Mouse (Mus musculus) left cerebral cortex, adult 18-20 months (tissue): Measurements from ENCODE around the gene Zmynd19. TPM values are rescaled to one million over a fixed set of nuclear protein-coding genes. Genes with fewer than 3 reads are reported as not detected.
"Not testable (repeated sequence)": the region's sequence is repeated elsewhere in the genome, so short reads cannot be mapped to it uniquely, and the experiment has no call there.

Experiments used
- DNase-seq, 2 experiments: peaks; one replicate each; pipeline ENCODE4 v3.0.0; 2021 to 2022; ENCODE audit warnings: low spot score in 2 of 2, mixed read lengths in 1 of 2
- total RNA-seq, 2 experiments: library from RNA; stranded (reverse); gene quantifications; 2 replicates each; pipeline ENCODE4 v1.2.3; 2021

Zmynd19 gene
- total RNA-seq, 2 experiments from 2014 or later = 40.0 to 41.6 TPM

DNA sequence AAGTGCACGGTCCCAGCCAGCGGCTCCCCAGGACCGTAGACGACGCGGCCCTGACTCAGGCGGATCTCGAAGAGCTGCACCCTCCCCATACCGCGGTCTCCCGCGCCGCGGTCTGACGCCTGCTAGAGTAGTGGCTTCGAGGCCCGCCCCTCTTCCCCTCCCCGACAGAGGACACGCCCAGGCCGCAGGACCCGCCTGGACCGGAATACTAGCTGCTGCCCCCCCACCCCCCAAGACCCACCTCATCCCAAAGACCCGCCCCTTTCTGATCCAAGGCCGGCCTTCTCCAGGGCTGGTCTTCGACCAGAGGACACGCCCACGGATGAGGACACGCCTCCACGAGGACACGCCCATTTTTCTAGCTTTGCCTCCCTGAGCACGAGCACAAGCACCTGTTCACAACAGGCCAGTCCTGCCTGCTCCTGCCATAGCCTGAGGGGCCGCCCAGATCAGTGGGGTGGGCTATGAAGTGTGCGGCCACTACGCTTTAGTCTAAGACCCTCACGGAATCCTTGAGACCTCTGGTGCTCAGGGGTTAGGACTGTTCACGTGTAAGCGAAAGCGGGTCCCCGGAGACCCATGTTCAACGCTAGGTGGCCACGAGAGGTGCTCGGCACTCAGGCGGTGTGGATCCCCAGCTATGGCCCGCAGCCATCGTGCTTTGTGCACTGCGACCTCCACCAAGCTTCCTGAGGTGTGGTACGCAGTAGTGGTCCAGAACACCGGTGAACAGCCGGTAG, 14.4 kb upstream of the Zmynd19 start, which contains the start of gene Arrdc1:
TSS of gene Arrdc1 (minus strand) at position 196 of the 740 bp plus-strand sequence.
- peak; percentile 81 to 82 for DNase-seq

DNA sequence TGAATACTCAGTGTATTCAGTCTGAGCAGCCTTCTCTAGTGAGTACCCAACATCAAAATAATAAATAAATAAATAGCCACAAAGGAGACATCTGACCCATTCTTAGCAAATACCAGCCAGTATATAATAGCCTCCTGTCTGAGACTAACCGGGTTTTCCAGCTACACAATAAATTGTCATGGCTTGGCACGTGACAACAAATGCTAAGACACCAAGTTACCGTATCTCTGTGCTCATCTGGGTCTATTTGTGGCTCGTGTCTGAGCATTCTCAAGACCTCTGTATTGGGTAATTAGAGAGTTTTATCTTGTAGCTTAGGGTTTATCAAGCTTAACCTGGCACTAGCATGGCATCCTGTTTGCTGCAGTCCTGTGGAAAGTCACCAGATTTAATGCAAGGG, 7.5 kb upstream of the Zmynd19 start:
- no peak for DNase-seq

DNA sequence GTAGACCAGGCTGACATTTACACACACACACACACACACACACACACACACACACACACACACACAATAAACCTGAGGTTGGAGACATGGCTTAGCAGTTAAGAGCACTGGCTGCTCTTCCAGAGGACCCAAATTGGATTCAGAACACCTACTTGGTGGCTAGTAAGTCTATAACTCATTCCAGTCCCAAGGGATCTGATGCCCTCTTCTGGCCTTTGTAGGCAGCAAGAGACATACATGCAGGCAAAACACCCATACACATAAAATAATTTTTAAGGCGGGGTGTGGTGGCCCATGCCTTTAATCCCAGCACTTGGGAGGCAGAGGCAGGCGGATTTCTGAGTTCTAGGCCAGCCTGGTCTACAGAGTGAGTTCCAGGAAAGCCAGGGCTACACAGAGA, 5.3 kb upstream of the Zmynd19 start:
- DNase-seq = not testable (repeated sequence)

DNA sequence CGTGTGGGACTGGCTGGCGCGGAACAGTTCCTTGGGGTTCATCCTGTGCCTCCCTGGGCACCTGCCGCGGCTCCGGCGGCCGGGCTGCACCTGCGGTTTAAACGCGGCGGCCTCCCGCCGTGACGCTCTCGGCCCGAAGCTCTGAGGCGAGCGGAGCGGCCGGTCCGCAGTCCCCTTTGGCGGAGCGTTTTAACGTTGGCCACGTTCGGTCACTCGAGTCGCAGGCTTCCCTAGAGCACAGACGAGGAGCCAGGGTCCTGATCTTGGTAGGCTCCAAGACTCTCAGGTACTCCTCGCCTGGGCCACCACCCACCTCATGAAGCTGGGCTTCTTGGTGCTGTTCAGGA, 570 bp downstream of the Zmynd19 start:
- no peak for DNase-seq

DNA sequence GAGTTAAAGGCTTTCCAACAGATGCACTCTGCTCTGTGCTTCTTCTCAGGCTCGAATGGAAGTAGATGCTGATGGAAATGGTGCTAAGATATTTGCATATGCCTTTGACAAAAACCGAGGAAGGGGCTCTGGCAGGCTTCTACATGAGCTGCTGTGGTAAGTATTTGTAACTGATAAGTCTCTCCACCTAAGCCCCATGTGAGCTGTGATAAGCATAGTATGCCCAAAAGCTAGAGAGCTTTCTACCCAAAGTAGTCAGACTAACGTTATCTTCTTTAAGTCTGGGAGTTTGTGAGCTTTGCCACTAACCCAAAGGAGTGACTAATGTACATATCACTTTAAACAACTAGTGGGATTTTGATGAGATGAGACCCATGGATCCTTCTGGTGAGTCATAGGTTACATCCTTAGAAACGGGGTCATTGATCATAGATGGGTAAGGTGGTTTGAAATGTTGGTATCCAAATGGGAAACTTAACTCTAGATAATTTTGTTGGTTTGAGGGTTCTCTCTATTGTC, 3.0 kb downstream of the Zmynd19 start:
- DNase-seq = no peak

DNA sequence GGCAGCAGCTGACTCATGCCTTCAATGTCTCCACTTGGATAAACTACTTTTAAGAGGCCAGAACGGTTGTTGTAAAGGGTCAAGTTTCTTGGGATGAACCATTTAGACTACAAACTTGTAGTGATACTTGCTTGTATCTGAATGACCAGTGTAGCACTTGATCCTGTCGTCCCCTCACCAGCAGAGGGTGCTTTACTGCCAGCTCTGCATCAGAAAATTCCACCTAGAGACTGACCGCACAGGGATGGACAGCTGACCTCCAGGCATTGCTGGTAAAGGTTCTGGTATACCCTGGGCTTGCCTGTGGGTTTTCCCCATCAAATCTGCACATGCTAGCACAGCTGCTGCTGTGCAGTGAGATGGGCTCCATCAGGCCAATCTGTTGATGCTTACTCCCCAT, 11.3 kb downstream of the Zmynd19 start:
- no peak for DNase-seq

DNA sequence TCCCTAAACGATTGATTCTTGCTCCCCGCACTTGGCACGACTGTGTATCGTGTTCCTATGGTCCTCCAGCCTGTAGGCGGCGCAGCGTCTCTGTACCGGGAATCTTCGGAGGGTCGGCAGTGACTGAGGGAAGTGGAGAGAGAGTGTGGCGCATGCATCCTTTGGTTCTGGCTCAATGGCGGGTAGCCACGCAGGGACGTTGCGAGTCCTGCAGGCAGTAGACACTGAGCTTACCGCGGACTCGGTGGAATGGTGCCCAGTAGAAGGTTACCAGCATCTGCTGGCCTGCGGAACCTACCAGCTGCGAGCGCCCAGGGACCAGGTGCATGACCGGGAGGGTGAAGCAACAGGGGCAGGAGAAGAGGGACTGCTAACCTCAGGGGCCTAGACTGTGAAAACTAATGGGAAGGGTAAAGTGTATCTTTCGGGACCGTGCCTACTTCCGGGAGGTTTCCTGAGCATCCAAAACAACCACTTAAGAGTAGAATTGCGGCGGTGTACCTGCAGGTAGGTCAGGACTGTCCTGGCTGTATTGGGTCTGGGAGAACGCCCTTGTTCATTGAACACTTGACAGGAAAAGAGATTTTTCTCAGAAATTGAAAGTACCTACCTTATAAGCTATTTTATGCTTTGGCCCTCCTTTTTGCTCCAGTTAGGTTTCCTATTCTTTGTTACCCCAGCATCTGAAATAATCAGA, 12.9 kb downstream of the Zmynd19 start, which contains the start of gene Dph7:
TSS of gene Dph7 (plus strand) at position 97 of the 697 bp plus-strand sequence.
- DNase-seq = peak; percentile 93

DNA sequence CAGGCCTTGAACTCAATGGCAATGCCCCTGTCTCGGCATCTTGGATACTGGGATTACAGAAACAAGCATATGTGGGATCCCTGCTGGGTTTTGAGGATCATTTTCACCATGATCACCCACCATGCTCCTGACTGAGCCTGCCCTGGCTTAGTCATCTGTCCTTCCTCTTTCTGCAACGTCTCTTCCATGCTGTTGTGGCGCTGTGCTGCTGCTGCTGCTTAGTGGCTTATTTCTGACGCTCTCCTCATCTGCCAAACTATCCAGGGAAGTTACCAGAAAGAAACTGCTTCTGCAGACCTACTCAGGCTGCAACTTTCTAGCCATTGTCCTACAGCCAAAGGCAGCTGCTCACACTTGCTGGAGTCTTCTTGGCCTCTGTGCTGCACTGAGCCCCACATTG, 20.8 kb downstream of the Zmynd19 start:
- DNase-seq = no peak

DNA sequence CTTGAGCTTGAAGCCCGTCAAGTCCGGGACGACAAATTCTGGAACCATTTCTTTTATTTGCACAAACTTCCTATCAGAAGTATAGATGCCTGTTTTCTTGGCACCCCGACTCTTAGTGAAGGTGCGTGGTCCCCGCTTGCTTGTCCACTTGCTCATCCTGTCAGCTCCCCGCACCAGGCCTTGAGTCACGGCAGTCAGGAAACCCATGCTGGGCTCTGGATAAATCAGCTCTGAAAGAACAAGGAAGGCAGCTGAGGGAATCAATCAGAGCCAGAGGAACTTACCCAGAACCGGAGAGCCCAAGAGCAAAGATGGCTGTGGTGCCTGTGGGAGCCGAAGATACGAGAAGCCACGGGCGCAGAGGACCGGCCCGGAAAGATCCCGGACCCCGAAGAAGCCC, 24.9 kb downstream of the Zmynd19 start:
- peak in 1 of 2 experiments; percentile 26 for DNase-seq

DNA sequence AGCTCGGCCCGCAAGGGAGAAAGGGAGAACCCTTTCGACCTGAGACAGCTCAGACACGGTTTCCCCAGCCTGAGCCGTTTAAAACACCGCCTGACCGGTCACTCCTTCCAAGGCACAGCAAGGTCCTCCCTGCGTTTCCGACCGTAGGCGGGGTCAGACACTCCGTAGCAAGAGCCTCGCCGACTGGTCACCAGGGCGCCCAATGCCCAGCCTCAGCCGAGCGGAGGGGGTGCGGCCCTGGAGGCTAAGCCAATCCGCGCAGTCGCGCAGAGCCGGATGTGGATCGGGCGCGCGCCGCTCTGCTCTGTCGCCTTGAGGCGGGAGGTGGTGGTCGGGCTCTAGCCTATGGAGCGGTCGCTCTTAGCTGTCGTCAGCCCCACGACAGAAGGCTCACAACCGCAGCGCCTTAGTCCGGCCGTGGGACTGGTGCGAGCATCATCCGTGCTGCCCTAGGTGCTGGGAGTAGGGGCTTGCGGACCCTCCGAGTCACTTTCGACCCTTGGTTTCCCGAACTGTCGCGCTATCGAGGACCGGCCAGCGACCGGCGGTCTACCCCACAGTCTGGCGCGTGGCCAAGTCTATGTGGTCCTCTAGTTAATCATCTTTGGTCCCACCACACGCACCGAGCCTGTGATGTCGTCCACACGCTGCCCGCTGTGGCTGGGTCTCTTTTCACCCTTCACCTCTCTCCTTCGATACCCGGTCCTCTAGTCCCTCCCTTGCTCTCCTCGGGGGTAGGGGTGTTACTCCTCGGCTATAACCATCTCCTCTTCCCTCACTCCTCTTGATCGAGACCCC, 25.5 kb downstream of the Zmynd19 start, which contains the start of gene Mrpl41:
TSS of gene Mrpl41 (minus strand) at position 193 of the 798 bp plus-strand sequence.
- DNase-seq = peak; percentile 96 to 98

DNA sequence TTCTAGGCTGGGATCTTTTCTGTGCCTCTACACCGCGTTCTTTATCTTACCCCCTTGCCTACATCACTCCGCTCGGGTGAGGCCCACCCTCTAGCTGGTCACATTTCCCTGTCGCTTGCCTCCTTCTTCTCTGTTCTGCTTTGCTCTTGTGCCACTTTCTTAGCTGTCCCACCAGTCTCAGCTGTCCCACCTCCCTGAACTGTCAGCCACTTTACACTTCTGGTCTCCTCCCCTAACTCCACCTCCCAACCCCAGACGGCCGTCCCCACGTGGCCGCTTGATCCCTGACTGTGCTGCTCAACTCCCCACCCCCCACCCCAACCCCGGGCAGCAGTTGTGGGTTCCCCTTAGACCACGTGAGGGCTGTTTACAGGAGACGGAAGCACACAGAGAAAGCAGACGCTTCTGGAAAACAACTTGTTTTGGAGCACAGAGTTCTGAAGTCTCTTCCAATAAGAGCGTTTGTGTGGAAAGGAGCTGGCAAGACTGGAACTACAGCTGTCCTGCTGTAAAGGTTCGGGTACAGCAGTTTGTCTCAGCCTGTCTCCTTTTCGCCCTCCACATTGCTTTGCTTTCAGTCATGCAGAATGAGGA, 26.2 kb downstream of the Zmynd19 start, which contains the start of gene Pnpla7:
TSS of gene Pnpla7 (plus strand) at position 330 of the 594 bp plus-strand sequence.
- peak; percentile 59 to 65 for DNase-seq

DNA sequence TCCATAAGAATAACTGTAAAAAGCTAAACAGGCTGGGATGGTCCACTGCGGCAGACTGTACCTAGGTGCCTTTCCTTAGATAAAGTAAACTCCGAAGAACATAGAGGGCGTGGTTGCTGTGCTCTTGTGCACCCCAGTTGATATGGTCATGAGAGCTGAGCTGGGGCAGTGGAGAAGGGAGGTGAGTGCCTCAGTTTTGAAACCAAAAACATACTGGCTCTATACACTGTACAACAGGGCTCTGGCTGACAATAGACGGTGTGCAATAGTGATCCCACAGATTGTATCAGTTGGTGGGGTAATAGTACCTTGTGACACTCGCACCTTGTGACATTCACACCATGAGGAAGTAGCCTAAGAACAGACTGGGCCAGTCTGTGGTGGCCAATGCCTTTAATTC, 27.4 kb downstream of the Zmynd19 start:
- DNase-seq = no peak

DNA sequence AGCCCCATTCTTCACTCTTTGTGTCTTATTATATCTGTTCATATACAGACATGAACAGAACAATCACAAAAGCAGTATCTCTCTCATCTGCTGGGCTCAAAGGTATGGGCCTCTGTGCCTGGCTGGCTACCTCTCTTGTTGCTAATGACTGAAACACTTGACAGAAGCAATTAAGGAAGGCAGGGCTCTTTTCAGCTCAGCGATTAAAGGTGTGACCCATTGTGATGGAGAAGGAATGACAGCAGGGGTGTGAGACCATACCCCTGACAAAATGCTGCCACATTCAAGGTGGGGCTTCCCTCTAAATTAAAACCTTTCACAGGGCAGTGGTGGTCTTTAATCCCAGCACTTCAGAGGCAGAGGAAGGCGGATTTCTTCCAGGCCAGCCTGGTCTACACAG, 38.2 kb downstream of the Zmynd19 start:
- no peak for DNase-seq

DNA sequence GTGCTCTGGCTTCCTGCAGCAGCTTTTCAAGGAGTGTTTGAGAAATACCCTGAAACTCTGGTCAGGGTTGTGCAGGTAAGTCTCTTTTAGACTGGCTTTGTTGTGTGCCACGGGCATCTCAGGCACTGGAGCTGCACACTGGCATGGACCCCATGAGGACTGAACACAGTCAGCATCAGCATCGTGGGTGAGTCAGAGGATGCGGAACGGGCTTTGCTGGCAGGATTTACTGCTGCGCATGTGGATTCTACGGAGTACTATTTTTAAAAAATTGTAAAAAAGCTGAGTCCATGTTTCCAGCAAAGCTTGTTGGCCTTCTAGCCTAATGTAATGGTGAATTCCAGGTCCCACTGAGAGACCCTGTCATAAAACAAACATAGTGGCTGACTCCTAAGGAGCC, 45.7 kb downstream of the Zmynd19 start:
- peak; percentile 43 to 46 for DNase-seq

DNA sequence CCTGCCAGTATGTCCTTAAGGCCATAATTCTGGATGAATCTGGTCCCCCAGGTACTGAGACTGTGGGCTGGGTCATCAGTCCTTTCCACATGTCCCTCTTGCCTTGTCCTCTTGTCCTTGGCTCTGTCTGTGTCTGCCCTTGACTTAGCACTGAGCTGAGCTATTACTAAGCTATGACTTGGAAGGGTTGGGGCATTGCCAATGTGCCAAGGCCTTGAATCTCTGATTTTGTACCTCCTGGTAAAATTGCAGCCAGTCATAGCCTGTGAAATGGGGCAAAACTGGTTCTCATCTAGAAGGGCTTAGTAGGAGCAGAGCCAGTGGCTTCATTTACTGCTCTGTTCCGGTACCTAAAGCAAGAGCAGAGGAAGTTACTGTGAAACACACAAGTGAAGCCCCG, 46.9 kb downstream of the Zmynd19 start:
- DNase-seq = no peak

DNA sequence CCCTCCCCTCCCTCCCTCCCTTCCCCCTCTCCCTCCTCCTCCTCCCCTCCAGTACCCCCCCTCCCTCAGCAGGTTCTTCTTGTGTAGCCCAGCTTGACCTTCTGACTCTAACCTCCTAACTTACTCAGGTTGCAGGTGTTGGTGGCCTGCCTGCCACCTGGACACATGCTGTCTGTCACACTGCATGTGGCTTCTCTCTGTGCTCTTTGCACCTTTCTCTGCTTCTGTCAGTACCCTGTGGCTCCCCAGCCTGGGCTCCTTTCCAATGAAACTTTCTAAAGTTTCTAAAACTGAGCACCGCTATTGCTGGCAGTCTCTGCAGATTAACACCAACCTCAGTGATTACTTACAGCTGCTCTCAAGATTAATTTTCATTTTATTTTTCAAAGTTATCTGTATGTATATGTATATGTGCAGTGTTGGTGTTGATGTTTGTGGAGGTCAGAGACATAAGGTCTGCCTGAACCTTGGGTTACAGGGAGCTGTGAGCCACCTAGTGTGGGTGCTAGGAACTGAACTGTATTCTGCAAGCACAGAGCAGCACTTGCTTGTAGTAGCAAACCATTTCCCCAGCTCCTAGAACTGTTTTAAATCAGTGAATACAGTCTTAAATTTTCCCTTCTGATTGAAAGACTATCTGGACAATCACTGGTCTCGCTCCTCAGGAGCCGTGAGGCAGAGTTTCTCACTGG, 51.1 kb downstream of the Zmynd19 start:
- peak; percentile 12 to 18 for DNase-seq

DNA sequence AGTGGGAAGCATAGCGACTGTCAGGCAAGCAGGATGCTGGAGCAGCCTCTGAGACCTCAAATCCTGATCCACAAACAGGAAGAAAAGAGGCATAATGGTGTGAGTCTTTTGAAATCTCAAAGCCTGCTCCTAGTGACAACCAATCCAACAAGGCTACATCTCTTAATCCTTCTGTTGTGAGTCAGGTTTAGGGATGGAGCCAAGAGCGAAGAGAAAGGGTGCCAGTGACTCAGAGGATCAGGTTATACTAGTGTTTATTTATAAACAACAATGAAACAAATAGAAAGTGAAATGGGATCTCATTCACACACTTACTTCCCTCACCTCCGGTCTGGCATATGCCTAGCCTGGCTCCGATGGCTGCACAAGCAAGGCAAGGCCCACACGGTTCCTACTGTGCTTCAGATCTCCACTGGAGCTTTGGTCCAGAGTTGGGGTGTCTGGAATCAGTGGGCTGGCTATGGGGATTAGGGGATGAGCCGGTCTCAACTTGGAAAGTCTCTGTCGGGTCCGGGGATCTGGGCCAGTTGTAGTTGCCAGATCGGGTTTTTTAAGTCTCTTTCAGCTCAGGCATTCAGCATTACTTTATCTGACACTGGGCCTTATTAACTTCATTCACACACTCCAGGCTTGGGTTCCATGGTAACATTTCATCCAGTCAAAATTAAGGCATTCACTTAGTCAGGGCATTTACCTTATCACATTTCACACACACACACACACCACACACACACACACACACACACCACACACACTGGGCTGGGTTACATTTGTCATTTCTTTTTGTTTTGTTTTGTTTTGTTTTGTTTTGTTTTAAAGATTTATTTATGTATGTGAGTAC, 54.6 kb downstream of the Zmynd19 start:
- no peak for DNase-seq

DNA sequence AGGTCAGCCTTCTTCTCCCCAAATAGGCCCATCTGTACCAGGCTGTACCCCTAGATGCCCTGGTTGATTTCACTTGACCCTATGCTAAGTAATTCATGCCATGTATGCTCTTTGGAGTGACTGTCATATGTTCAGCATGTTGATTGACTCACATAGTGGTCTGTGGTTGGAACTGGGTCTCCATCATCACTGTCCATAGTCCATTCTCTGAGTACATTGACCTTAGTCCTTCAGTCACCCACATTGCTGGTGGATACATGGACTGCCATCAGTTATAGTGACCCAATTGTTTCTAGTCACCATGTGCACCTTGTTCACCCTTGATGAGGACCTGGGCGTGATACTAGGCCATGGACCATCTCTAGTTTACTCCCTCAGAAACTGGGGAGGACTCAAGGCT, 57.2 kb downstream of the Zmynd19 start:
- DNase-seq = no peak

DNA sequence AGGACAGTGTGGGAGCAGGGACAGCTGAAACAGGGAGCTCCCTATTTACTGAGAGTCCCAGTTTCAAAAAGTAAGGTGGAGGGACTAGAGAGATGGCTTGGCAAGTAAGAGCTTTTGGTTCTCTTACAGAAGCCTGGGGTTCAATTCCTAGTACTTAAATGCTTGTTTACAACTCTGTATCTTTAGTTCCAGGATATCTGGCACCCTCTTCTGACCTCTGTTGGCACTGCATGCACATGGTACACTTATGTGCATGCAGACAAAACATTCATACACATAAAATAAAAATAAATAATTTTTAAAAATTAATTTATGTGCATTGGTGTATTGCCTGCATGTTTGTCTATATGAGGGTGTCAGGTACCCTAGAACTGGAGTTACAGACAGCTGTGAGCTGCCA, 58.7 kb downstream of the Zmynd19 start:
- no peak for DNase-seq
